Mouse (Mus musculus): Measurements from ENCODE around the gene Gna15. TPM values are rescaled to one million over a fixed set of nuclear protein-coding genes. Genes with fewer than 3 reads are reported as not detected.

The Gna15 gene
- total RNA-seq, 2 experiments from 2014 or later = 2.6 to 3.5 TPM

- peak; percentile 99 for DNase-seq (ENCODE audit: low spot score in 2 of 2)
Measured at GRCm38 (mm10) chr10:81496264-81496901, 27.6 kb downstream of the Gna15 start, which contains the start of gene Ncln. Ncln (minus strand) TSS chr10:81496392.

DNA sequence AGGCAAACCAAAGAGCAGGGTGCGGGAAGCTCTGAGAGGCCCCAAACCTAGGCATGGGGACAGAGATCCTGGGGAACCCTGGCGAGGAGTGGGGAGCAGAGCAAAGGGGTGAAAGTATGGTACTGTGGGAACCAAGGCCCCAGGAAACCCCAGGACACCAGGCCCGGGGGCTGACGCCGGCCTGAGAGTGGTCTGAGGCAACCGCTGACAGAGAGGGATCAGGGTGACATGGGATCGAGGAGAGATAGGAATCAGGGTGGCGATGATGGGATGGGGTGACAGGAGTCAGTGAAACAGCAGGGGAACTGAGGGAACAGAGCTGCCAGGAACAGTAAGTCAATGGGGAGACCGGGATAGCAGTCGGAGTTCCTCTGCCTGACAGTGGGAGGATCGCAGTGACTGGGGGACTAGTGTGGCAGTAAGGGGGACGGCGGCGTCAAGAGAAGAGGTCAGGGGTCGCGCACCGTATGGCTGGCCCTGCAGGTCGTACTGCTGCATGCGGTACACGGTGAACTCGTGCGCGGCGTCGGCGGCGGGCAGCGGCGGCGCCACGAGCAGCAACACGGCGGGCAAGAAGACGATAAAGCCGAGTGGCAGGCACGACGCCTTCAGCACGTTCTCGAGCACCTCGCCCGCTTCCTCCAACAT, 28.3 kb downstream of the Gna15 start:
- peak in 1 of 2 experiments; percentile 46 for DNase-seq (ENCODE audit: low spot score in 2 of 2)

- no peak for DNase-seq (ENCODE audit: low spot score in 2 of 2)
Measured at GRCm38 (mm10) chr10:81495151-81495550, 28.9 kb downstream of the Gna15 start.

DNA sequence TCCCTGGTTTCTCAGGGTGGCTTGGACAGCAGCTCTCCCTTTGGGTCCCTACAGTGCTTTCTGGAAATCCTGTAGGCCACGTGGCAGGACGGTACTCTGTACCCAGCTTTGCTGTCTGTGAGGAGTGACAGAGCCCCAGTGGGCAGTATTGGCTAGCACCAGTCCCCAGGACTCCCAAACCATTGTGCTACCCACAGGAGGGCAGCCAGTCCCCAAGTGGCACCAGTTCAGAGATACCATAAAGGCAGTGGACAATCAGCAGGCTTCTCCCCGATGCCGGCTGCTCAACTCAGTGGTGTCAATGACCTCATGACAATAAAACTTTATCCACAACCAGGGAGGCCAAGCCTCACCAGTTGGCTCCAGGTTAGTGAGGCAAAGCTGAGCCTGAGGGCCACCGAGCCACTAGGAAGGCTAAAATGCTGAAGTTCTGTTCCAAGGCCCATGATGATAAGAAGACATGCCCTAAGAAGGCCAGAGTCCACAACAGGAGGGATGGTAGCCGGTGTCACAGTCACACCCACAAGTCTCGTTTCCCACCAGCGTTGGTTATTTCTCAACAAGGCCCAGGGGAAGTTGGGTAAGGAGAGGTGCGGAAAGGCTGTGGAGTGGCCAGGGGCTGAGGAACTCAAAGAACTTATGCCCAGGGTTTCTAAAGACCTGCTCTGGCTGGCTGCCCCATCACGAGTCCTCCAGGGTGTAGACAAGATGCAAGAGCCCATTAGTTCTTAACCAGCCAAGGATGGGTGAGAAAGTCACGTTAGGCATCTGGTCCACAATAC, 29.6 kb downstream of the Gna15 start:
- no peak for DNase-seq (ENCODE audit: low spot score in 2 of 2)

GRCm38 (mm10) chr10:81493601-81494220, 30.3 kb downstream of the Gna15 start:
- no peak for DNase-seq (ENCODE audit: low spot score in 2 of 2)

GRCm38 (mm10) chr10:81492606-81493240, 31.3 kb downstream of the Gna15 start:
- no peak for DNase-seq (ENCODE audit: low spot score in 2 of 2)

- DNase-seq (ENCODE audit: low spot score in 2 of 2) = no peak
Measured at GRCm38 (mm10) chr10:81491018-81491417, 33.0 kb downstream of the Gna15 start.

DNA sequence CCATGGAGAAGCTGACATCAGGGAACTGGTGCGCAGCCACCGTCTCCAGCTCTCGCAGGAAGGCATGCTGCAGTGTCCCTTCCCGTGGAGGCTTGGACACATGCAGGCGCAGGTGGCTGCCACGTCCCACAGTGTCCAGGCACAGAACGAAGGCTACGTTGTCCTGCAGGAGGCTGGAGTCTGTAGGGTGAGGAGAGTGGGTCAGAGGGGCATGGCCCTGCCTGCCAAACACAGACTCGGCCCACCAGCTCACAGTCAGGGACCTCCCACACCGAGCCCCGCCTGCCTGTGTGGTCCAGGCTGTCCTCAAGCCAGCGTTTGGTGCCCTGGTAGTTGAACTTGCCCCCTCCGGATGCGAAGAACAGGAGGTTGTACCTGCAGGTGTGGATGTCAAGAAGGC, 34.1 kb downstream of the Gna15 start:
- DNase-seq (ENCODE audit: low spot score in 2 of 2) = no peak

GRCm38 (mm10) chr10:81488081-81488480, 35.9 kb downstream of the Gna15 start:
- DNase-seq (ENCODE audit: low spot score in 2 of 2) = no peak

- DNase-seq (ENCODE audit: low spot score in 2 of 2) = no peak
Measured at GRCm38 (mm10) chr10:81486496-81486895, 37.5 kb downstream of the Gna15 start.

- DNase-seq (ENCODE audit: low spot score in 2 of 2) = no peak
Measured at GRCm38 (mm10) chr10:81485479-81486018, 38.5 kb downstream of the Gna15 start.

DNA sequence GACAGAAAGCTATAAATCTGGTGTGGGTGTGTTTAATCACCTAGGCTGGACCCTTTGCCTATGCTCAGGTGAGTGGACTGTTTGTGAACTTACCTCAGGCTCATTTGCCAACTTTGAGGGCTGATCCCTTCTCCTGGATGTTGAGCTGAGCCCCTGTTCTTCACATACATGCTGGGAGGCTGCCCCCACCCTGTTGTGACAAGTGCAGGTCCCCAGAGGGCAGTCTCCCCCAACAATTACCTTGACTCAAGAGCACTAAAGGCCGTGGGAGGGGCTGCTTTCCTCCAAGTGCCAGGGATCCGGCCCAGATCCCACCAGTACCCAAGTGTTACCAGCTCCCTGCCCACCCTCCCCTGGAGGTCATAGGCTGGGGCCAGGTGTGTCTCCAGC, 39.0 kb downstream of the Gna15 start:
- DNase-seq (ENCODE audit: low spot score in 2 of 2) = no peak

GRCm38 (mm10) chr10:81484441-81485059, 39.5 kb downstream of the Gna15 start:
- DNase-seq (ENCODE audit: low spot score in 2 of 2) = no peak

DNA sequence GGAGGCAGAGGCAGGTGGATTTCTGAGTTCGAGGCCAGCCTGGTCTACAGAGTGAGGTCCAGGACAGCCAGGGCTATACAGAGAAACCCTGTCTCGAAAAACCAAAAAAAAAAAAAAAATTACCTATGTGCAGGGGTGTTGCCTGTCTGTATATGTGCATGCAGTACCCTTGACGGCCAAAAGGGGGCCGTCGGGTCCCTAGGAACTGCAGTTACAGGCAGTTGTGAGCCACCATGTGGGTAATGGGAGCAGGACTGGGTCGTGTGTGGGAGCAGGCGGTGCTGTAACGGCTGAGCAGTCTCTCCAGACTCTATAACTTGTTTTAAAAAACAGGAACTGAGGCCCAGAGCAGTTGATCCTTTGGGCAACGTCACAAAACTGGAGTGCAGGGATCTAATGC, 40.0 kb downstream of the Gna15 start:
- DNase-seq (ENCODE audit: low spot score in 2 of 2) = peak in 1 of 2 experiments; percentile 59

DNA sequence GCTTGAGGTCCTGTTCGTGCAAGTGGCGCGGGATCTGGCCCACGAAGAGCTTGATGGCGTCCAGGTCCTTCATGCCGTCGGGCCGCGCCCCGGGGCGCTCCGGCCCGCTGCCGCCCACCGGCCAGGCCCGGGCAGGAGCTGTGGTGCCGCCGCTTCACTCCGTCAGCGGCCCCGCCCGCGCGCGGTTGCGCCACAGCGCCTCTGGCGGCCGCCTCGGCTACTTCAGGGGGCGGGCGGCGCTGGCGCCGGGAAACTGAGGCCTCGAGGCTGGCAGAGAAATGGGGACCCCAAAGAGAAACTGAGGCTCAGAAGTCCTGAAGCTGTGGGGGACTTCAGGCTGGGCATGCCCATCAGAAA, 41.5 kb downstream of the Gna15 start, which contains the start of gene Celf5:
Gene Celf5 (minus strand): TSS at position 177 of the 357 bp plus-strand sequence.
- peak; percentile 67 to 81 for DNase-seq (ENCODE audit: low spot score in 2 of 2)

- DNase-seq (ENCODE audit: low spot score in 2 of 2) = no peak
Measured at GRCm38 (mm10) chr10:81481605-81482532, 42.2 kb downstream of the Gna15 start.

- no peak for DNase-seq (ENCODE audit: low spot score in 2 of 2)
Measured at GRCm38 (mm10) chr10:81474461-81474860, 49.6 kb downstream of the Gna15 start.

GRCm38 (mm10) chr10:81473003-81473451, 51.0 kb downstream of the Gna15 start:
- peak; percentile 92 for DNase-seq (ENCODE audit: low spot score in 2 of 2)

- no peak for DNase-seq (ENCODE audit: low spot score in 2 of 2)
Measured at GRCm38 (mm10) chr10:81472403-81473002, 51.5 kb downstream of the Gna15 start.

All from left cerebral cortex, adult 18-20 months (tissue).